Mouse (Mus musculus): ENCODE data around the gene Grik3.
A peak's percentile ranks its signal among the peaks of the same experiment; 100 is the strongest.

The Grik3 gene

DNA sequence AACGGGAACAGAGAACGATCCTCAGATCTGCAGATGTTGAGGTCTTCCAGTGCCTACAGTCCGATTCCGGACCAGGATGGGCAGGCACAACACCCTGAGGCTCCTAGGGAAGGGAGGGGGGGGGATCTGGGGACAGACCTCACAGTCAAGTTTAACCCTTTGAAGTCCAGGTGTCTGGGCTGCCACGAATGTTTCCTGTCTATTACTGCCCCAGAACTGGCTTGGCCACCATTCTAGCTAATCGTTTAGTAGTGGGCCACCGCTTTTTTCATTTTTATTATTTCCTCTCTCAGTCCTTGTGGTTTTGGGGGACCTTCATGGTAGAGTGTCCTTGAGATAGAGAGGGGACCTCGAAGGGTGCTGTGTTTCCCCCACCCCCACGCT lies 1.6 kb downstream of the Grik3 start:
- DNase-seq (ENCODE audit: low spot score): no peak

DNA sequence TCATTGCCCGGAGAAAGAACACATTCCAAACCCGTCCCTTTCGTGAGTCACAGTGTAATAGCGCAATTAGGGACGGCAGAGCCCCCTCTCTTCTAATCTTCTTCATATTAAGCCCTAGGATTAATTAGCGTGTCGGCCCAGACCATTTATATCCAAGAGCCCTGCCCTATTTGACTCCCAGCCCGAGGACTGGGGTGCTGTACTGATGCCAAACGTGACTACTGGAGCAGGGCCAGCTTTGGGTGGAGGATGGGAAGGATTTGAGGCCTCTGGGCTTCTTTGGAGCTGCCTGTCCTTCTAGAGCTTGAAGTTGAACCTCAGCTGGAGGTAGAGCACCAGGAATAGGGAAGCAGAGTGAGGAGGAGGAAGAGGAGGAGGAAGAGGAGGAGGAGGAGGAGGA lies 2.2 kb downstream of the Grik3 start:
- DNase-seq (ENCODE audit: low spot score): no peak

DNA sequence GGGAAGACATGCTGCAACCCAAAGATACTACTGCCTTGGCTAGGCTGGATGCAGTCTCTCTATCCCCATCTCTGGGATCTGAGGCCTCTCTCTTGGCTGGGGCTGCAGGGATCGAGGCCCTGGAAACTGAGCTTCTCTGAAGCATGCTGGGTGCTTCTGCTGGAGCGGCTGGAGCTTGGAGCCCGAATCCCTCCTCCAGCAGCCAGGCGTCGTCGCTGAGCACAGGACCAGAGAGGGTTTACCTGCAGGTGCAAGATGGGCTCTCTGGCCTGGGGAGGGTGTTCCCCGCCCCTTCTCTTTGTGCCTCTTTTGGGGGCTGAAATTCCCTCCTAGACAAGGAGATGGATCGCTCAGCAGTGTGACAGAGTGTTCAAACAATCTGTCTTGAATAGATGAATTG lies 2.6 kb downstream of the Grik3 start:
- no peak for DNase-seq (ENCODE audit: low spot score)

DNA sequence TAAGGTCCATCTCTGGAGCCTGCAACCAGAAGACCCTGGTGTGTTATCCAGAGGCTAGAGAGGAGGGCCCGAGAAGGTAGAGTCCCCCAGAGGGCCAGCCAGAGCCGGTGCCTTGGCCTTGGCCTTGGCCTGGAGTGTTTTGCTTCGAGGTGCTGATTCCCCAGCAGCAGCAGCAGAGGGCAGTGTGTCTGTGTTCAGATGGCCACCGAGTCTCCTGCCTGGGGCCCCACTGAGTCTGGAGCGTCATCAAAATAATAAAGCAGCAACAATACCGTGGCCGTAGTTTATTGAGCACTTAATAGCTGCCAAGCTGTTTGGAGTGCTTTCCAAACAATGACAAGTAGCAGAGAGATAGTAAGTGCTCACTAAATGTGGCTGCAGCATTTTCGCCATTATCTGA lies 5.0 kb downstream of the Grik3 start:
- no peak for DNase-seq (ENCODE audit: low spot score)

GRCm38 (mm10) chr4:125497001-125497400 lies 6.5 kb downstream of the Grik3 start:
- no peak for DNase-seq (ENCODE audit: low spot score)

GRCm38 (mm10) chr4:125497471-125497870 lies 7.0 kb downstream of the Grik3 start:
- no peak for DNase-seq (ENCODE audit: low spot score)

GRCm38 (mm10) chr4:125498866-125499265 lies 8.4 kb downstream of the Grik3 start:
- no peak for DNase-seq (ENCODE audit: low spot score)

GRCm38 (mm10) chr4:125502861-125503260 lies 12.4 kb downstream of the Grik3 start:
- DNase-seq (ENCODE audit: low spot score): peak; percentile 55

DNA sequence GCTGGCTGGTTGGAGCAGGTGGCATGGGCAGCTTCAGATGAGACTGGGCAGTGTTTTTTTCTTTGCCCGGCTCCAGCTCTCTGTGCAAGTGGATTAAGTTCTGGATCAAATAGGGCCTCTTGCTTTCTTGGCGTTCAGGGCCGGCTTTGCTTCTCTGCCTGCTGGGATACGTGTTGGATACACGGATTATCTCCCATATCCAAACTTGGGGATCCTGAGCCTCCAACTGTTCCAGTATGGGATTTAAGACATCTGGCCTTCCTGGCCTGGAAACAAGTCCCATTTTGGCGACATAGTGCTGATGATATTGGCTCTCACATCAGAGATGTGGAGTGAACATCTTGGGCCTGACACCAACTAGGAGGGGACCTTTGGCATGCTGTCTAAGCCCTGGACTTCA lies 21.9 kb downstream of the Grik3 start:
- no peak for DNase-seq (ENCODE audit: low spot score)

GRCm38 (mm10) chr4:125515646-125516045 lies 25.1 kb downstream of the Grik3 start:
- DNase-seq (ENCODE audit: low spot score): no peak

GRCm38 (mm10) chr4:125516612-125517011 lies 26.1 kb downstream of the Grik3 start:
- DNase-seq (ENCODE audit: low spot score): no peak

- no peak for DNase-seq (ENCODE audit: low spot score)
These were observed 28.4 kb downstream of the Grik3 start for GRCm38 (mm10) chr4:125518861-125519260.

DNA sequence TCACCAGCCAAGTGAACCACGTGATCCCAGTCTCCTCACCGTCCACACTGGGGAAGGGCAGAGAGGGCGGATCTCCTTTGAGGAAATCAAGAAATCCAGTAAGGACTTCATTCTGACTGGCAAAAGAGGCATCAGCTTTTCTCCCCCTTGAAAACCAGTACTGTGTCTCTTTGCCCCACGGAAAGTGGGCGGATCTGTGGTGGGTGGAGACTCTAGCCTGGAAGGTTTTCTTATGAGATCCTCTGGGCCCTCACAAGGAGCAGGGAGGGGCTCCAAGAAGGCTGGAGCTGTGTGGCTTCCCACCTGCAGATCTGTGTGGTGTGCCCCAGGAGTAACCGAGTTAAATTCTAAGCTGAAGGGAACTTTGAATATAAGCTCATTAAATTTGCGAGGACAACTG lies 32.4 kb downstream of the Grik3 start:
- no peak for DNase-seq (ENCODE audit: low spot score)

GRCm38 (mm10) chr4:125525266-125525665 lies 34.8 kb downstream of the Grik3 start:
- no peak for DNase-seq (ENCODE audit: low spot score)

DNA sequence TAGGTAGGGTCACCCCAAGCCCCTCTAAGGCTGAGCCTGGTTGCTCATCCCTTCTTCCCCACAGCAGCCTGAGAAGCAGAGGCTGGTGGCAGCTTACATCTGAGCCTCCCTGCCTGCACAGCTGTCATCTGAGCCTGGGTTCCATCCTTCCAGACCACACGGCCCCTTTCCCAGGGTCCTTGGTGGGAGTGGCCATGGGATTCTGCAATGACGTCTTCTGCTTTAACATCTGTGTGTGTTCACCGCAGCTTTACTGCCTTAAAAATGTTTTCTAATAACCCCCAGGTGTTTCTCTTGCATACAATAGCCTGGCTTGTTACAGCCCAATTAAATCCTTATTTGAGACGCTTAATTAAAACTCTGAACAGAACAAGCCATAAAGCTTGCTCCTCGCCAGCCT lies 35.9 kb downstream of the Grik3 start:
- DNase-seq (ENCODE audit: low spot score): no peak

- no peak for DNase-seq (ENCODE audit: low spot score)
These were observed 43.5 kb downstream of the Grik3 start for GRCm38 (mm10) chr4:125533965-125534364.

DNA sequence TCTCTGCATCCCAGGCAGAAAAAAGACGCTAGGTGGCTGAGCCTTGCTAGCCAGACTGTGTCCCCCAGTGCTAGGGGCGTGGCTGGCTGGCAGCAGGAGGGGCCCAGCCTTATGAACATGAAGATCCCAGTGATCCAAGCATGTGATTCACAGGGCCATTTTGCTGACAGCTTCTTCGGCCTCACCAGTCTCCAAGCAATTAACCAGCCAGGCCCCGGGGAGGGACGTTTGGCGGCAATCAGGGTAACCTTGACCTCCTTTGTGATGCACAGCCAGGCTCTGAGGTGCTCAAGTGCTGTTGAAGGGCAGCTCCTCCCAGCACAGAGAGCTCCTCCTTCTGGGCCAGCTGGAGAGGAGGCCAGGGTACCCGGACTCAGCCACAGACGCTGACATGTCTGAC lies 43.9 kb downstream of the Grik3 start:
- no peak for DNase-seq (ENCODE audit: low spot score)

- no peak for DNase-seq (ENCODE audit: low spot score)
These were observed 44.5 kb downstream of the Grik3 start for GRCm38 (mm10) chr4:125534991-125535401.

DNA sequence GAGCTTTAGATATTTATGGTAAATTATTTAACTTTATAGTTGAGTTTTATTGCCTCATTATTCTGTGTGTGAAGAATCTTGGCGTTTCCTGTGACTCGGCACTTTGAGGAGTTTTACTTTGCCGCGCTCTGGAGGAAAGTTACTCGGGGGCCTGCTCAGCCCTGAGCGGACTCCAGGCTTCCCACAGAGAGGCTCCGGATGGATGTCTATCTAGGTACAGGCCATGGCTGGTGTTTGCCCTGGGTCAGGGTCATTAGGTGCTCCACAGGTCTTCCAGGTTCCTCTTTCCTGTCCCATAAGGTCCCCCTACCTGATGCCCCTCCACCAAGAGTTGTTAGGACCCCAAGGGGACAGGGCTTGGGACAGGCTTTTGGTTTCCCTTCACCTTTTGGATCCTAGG lies 45.0 kb downstream of the Grik3 start:
- DNase-seq (ENCODE audit: low spot score): no peak

DNA sequence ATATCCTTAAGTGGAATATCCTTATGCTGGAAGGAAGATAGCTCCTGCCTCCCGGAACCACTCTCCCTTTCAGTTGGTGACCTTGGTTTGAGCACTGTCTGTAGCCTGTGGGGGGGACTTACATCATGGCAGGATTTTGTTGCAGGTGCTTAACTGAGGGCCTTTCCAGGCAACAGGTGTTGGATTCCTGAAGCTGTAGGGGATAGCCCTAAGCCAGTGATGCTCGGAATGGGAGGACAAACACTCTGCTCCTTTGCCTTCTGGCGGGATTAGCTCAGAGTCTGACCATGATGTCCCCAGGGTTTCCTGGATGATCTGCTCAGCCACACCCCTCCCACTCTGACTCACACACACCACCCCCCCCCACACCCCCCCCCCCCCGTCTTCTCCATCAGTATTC lies 45.5 kb downstream of the Grik3 start:
- DNase-seq (ENCODE audit: low spot score): no peak

DNA sequence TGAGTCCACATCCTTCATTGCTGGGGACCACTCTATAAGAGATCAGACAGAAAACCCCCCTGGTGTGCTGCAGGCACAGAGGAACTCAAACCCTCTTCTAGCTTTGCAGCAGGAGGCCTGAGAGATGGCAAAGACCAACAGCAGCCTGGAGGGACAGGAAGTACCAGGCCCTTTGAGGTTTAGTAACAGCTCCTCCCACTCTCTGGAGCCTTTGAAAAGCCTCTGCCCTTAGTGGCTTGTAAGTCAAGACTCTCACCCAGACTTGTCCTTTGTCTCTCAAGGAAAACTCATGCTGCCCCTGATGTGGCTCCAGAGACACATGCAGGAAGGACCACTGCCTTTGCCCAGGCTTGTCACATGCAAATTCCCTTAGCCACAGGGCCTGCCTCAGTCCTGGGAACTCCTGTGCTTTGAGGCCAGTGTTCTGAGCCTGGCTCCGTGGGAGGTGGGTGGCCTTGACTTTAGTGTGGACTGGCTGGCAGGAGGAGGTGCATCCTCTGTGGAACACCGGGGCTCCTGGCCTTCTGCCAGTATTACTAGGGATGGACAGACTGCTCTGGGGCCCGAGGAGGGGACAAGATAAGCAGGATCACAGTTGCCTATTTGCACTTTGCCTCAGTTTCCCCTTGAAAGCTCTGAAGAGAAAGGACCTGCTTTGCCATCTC lies 47.9 kb downstream of the Grik3 start:
- DNase-seq (ENCODE audit: low spot score): no peak

DNA sequence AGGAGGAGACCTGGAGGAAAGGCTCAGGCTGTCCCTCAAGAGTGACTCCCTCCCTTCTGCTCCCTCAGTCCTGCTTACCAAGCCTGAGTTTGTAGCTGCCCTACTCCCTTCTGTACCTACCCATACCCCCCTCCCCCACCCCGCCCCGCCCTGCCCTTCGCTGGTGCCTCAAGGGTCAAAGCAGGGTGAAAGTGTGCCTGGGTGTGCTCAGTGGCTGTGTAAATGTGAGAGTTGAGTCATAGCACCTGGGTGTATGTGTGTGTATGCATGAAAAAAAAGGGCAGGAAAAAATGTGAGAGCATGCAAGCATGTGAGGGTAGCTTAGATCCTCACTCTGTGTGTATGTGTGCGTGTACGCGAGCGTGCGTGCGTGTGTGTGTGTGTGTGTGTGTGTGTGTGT lies 49.1 kb downstream of the Grik3 start:
- no peak for DNase-seq (ENCODE audit: low spot score)

DNA sequence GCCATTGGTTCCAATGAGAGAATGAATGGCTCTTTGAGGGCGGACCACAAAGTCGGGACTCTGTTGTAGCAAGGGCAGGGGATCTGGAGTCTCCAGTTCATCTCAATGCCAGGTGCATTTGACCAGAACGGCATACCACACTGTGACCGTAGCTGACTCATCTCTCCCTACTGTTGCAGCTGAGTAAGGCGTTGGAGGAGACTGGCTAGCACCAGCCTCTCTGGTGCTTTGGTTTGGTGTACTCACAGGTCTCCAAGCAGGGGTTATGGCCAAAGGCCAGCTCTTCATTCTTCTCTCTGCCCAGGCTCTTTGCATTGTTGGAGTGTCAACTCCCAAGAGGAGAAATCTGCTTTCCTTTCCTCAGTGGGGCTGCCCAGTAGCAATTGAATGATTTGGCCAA lies 52.7 kb downstream of the Grik3 start:
- no peak for DNase-seq (ENCODE audit: low spot score)

GRCm38 (mm10) chr4:125544947-125545767 lies 54.7 kb downstream of the Grik3 start:
- DNase-seq (ENCODE audit: low spot score): no peak

All from yolk sac, embryonic 10.5 days (tissue).